Mouse (Mus musculus): ENCODE measurements at regions not wholly inside any gene's neighbourhood (a gene's known extent, or its start where the extent isn't known, plus 50 kb on each side); places are given as distances from the start of the nearest gene placed in this dataset.

DNA sequence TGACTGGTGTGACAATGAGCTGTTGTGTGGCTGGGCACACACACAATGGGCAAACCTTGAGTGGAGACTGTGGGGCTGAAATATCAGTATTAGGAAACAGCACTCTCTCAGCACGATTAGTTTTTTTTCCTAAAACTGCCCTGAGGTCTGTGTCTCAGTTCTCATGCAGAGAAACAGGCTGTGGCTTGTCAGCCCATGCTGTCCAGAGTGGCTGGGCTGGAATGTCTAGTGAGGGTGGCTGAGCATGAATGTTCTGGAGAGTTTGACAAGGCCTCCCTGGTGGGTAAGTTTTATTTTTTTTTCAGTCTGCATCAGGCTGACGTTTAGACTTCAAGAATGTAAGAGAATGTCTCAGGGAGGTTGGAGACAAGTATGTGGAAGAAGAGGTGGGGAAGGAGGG lies 226.0 kb downstream of the Hhipl2 start:
- Histone ChIP-seq H3K27me3 (ENCODE audit: control insufficient read depth, insufficient read depth, insufficient read length) (no peaks in the 10 kb centered on the region), H3K36me3 (ENCODE audit: control insufficient read depth, insufficient read depth) (no peaks in the 10 kb centered on the region), H3K4me3 (ENCODE audit: insufficient read depth, poor library complexity, severe bottlenecking) (no peak overlapping the region), H3K79me3 (ENCODE audit: low read depth) (no peaks in the 10 kb centered on the region), H3K79me2 (ENCODE audit: control insufficient read depth, insufficient read depth) (no peaks in the 10 kb centered on the region), H3ac (ENCODE audit: control insufficient read depth, insufficient read length, low read depth) (no peak overlapping the region)
- TF ChIP-seq MAX (IDR thresholded peaks at IDR 0.05) (no peak), CTCF (IDR thresholded peaks at IDR 0.05; ENCODE audit: control insufficient read depth, insufficient read depth, insufficient read length) (no peak), FOSL1 (IDR thresholded peaks at IDR 0.05; ENCODE audit: insufficient read depth, low read length, poor library complexity, severe bottlenecking) (no peak), USF1 (IDR thresholded peaks at IDR 0.05; ENCODE audit: low read depth) (no peak), MYOD1 (IDR thresholded peaks at IDR 0.05; ENCODE audit: control insufficient read depth, insufficient read length, low read depth) (no peak), CEBPB (IDR thresholded peaks at IDR 0.05; ENCODE audit: low read depth) (no peak), MYOG (IDR thresholded peaks at IDR 0.05; ENCODE audit: control insufficient read depth, extremely low read depth, insufficient read length) (no peak)

- Histone ChIP-seq H3K79me2 (ENCODE audit: control insufficient read depth, insufficient read depth) (no peaks in the 10 kb centered on the region), H3ac (ENCODE audit: control insufficient read depth, insufficient read length, low read depth) (no peak overlapping the region), H3K36me3 (ENCODE audit: control insufficient read depth, insufficient read depth) (no peaks in the 10 kb centered on the region), H3K27me3 (ENCODE audit: control insufficient read depth, insufficient read depth, insufficient read length) (no peaks in the 10 kb centered on the region), H3K4me3 (ENCODE audit: insufficient read depth, poor library complexity, severe bottlenecking) (no peak overlapping the region), H3K79me3 (ENCODE audit: low read depth) (no peaks in the 10 kb centered on the region)
- peak; percentile 70 for TF ChIP-seq CEBPB (IDR thresholded peaks at IDR 0.05; ENCODE audit: low read depth)
- no peak for TF ChIP-seq CTCF (IDR thresholded peaks at IDR 0.05; ENCODE audit: control insufficient read depth, insufficient read depth, insufficient read length)
Observed at GRCm38 (mm10) chr1:183653878-183654277, 235.9 kb downstream of the Hhipl2 start.

GRCm38 (mm10) chr1:183657043-183657442 lies 239.0 kb downstream of the Hhipl2 start:
- no peaks in the 10 kb centered on the region for H3K79me3 ChIP-seq (ENCODE audit: low read depth)
- no peaks in the 10 kb centered on the region for H3K36me3 ChIP-seq (ENCODE audit: control insufficient read depth, insufficient read depth)
- no peaks in the 10 kb centered on the region for H3K27me3 ChIP-seq (ENCODE audit: control insufficient read depth, insufficient read depth, insufficient read length)
- TF ChIP-seq CTCF (IDR thresholded peaks at IDR 0.05; ENCODE audit: control insufficient read depth, insufficient read depth, insufficient read length) (peak; percentile 38), CEBPB (IDR thresholded peaks at IDR 0.05; ENCODE audit: low read depth) (no peak)
- no peaks in the 10 kb centered on the region for H3K79me2 ChIP-seq (ENCODE audit: control insufficient read depth, insufficient read depth)
- H3K4me3 ChIP-seq (ENCODE audit: insufficient read depth, poor library complexity, severe bottlenecking), result no peak overlapping the region
- H3ac ChIP-seq (ENCODE audit: control insufficient read depth, insufficient read length, low read depth), result no peak overlapping the region

DNA sequence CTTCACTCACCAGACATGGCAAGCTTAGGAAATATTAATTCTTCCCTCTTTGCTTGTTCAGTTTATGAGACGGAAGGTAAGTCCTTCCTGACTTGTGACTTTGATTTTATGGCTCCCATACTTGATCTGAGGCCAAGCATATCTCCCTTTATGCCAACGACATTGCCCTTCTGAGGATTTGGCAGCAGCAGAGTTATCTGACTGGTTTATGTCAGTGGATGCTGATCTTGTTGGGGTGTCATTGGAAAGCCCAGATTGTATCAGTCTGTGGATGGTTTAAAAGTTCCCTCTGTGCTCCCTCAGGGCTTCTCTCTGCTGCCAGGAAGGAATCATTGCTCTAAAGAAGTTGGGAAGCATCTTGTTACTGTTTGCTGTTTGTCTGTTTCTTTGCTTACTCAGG lies 242.5 kb downstream of the Hhipl2 start:
- Histone ChIP-seq H3K36me3 (ENCODE audit: control insufficient read depth, insufficient read depth) (no peaks in the 10 kb centered on the region), H3ac (ENCODE audit: control insufficient read depth, insufficient read length, low read depth) (no peak overlapping the region), H3K27me3 (ENCODE audit: control insufficient read depth, insufficient read depth, insufficient read length) (no peaks in the 10 kb centered on the region), H3K79me3 (ENCODE audit: low read depth) (no peaks in the 10 kb centered on the region), H3K79me2 (ENCODE audit: control insufficient read depth, insufficient read depth) (no peaks in the 10 kb centered on the region), H3K4me3 (ENCODE audit: insufficient read depth, poor library complexity, severe bottlenecking) (no peak overlapping the region)
- no peak for TF ChIP-seq CEBPB (IDR thresholded peaks at IDR 0.05; ENCODE audit: low read depth)
- no peak for TF ChIP-seq MAX (IDR thresholded peaks at IDR 0.05)
- no peak for TF ChIP-seq CTCF (IDR thresholded peaks at IDR 0.05; ENCODE audit: control insufficient read depth, insufficient read depth, insufficient read length)
- TF ChIP-seq MYOG (IDR thresholded peaks at IDR 0.05; ENCODE audit: control insufficient read depth, extremely low read depth, insufficient read length), result no peak
- TF ChIP-seq FOSL1 (IDR thresholded peaks at IDR 0.05; ENCODE audit: insufficient read depth, low read length, poor library complexity, severe bottlenecking), result no peak
- no peak for TF ChIP-seq MYOD1 (IDR thresholded peaks at IDR 0.05; ENCODE audit: control insufficient read depth, insufficient read length, low read depth)
- TF ChIP-seq USF1 (IDR thresholded peaks at IDR 0.05; ENCODE audit: low read depth), result no peak

DNA sequence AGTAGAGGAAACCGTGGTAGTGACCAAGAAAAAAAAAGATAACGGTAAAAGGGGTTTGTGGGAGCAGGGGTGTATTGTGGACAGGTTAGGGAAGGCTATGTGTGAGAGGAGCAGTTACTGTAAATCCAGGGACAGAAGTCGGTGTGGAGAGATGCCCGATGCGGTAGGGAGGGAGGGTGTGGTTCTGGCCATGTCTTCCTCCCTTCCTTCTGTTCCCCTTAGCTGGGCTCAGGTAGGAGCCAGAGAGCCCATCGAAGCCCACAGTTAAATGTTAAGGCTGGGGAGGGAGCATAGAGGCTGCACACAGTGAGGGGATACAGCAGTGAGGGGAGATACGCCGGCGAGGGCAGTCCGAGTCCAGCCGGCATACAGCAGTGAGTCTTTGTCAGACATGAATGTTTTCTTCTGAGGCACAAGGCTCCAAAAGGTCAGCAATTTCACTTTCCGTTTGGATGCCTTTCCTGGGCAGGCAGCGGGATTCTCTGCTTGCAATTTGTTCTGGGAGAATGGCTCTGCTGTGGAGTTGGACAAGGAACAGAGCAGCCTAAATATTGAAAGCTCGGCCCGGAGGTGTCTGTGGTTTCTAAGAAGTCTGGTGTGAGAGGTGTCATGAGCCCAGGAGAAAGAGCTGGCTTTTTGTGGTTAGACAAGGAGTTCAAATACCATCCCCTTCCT lies 244.5 kb downstream of the Hhipl2 start:
- Histone ChIP-seq H3K4me3 (ENCODE audit: insufficient read depth, poor library complexity, severe bottlenecking) (no peak overlapping the region), H3K79me3 (ENCODE audit: low read depth) (no peaks in the 10 kb centered on the region), H3K36me3 (ENCODE audit: control insufficient read depth, insufficient read depth) (no peaks in the 10 kb centered on the region), H3K27me3 (ENCODE audit: control insufficient read depth, insufficient read depth, insufficient read length) (no peaks in the 10 kb centered on the region), H3ac (ENCODE audit: control insufficient read depth, insufficient read length, low read depth) (no peak overlapping the region), H3K79me2 (ENCODE audit: control insufficient read depth, insufficient read depth) (no peaks in the 10 kb centered on the region)
- TF ChIP-seq CTCF (IDR thresholded peaks at IDR 0.05; ENCODE audit: control insufficient read depth, insufficient read depth, insufficient read length) (no peak), MYOG (IDR thresholded peaks at IDR 0.05; ENCODE audit: control insufficient read depth, extremely low read depth, insufficient read length) (no peak), MAX (IDR thresholded peaks at IDR 0.05) (no peak)

GRCm38 (mm10) chr1:183669271-183669670 lies 251.3 kb downstream of the Hhipl2 start:
- H3K79me3 ChIP-seq (ENCODE audit: low read depth), result no peaks in the 10 kb centered on the region
- no peak overlapping the region for H3K4me3 ChIP-seq (ENCODE audit: insufficient read depth, poor library complexity, severe bottlenecking)
- no peak for TF ChIP-seq FOSL1 (IDR thresholded peaks at IDR 0.05; ENCODE audit: insufficient read depth, low read length, poor library complexity, severe bottlenecking)
- TF ChIP-seq MYOD1 (IDR thresholded peaks at IDR 0.05; ENCODE audit: control insufficient read depth, insufficient read length, low read depth), result no peak
- TF ChIP-seq USF1 (IDR thresholded peaks at IDR 0.05; ENCODE audit: low read depth), result no peak
- no peak for TF ChIP-seq MAX (IDR thresholded peaks at IDR 0.05)

More at GRCm38 (mm10) chr1:183669271-183669670, 251.3 kb downstream of the Hhipl2 start:
- Histone ChIP-seq H3ac (ENCODE audit: control insufficient read depth, insufficient read length, low read depth) (no peak overlapping the region), H3K79me2 (ENCODE audit: control insufficient read depth, insufficient read depth) (no peaks in the 10 kb centered on the region), H3K27me3 (ENCODE audit: control insufficient read depth, insufficient read depth, insufficient read length) (no peaks in the 10 kb centered on the region), H3K36me3 (ENCODE audit: control insufficient read depth, insufficient read depth) (no peaks in the 10 kb centered on the region)
